Mouse (Mus musculus) heart, postnatal 0 days (tissue): ENCODE measurements around the gene Mettl14.

ENCODE experiments used
- CTCF ChIP-seq: IDR thresholded peaks from 2 replicates; pipeline ENCODE4 v1.5.1; 2016; ENCODE audit warnings: antibody characterized with exemption, control low read depth, low read depth
- EP300 ChIP-seq: IDR thresholded peaks from 2 replicates; pipeline ENCODE4 v1.6.1; 2016; ENCODE audit warnings: antibody characterized with exemption, low read depth

GRCm38 (mm10) chr3:123351519-123351918 is 34.4 kb downstream of the Mettl14 start:
- TF ChIP-seq CTCF (no peak), EP300 (no peak)
